Mouse (Mus musculus) embryonic fibroblast, embryonic 13.5 days (primary cell): Measurements from ENCODE around the gene Pigq.

Experiments used
- CTCF ChIP-seq: IDR thresholded peaks from 2 replicates; pipeline ENCODE4 v1.5.1; 2011; ENCODE audit warnings: mild to moderate bottlenecking, control low read depth, low read length, moderate library complexity, borderline replicate concordance; ENCODE audit not compliant: insufficient read depth
- POLR2A ChIP-seq: IDR thresholded peaks from 2 replicates; pipeline ENCODE4 v1.6.1; 2011; ENCODE audit warnings: low read depth, mild to moderate bottlenecking, control low read depth, low read length, moderate library complexity

DNA sequence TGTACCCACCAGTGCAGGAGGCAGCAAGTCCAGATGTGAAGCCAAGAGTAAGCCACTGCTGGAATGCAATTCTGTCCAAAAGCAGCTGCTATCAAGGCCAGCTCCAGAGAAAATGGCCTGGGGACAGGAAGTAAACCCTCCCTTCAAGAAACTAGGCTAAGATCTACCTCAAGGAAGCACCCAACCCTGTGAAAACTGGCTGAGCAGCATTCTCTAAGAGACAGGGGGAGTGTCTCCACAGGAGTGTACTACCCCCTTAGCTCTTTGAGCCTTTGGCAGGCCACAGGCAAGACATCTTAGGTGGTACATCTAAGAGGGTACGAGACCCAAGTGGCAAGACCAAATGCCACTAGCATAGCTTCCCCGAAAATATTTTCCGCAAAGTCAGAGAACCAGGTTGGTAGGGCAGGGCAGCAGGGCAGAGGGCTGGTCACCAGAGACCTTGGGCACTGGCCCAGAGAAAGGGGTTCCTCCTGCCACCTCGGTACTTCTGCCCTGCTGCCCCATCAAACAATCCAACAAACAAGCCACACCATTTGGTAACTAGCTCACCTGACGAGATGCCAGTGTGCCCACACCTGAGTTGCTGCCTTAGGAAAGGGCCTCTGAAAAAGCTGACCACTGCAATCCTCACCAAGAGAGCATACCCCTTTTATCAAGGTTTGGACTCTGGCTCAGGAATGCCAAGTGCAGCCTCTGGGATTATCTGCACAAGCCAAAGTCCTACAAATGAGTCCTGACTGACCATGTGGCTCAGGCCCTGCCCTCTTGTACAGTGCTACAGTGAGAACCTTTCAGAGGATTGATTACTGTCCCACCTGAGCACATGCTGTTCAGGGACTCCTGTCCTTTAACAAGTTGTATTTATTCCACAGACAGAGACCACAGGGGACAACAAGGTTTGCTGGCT, 35.3 kb upstream of the Pigq start:
- no peak for TF ChIP-seq CTCF
- no peak for TF ChIP-seq POLR2A
